Mouse (Mus musculus) mesoderm, embryonic 11.5 days (tissue): ENCODE measurements around the gene Krtap1-4.
"Not testable (repeated sequence)": the region's sequence is repeated elsewhere in the genome, so short reads cannot be mapped to it uniquely, and the experiment has no call there.

Source experiments
- DNase-seq: peaks from one replicate; pipeline ENCODE4 v3.0.0-alpha.2; 2012; ENCODE audit warnings: low read depth, low spot score

The Krtap1-4 gene

GRCm38 (mm10) chr11:99583245-99583704 is at the start of gene Krtap1-4:
TSS of gene Krtap1-4 (minus strand) at chr11:99583654.
- no peak for DNase-seq

- no peak for DNase-seq
Measured at GRCm38 (mm10) chr11:99630890-99631289, 47.4 kb upstream of the Krtap1-4 start.

GRCm38 (mm10) chr11:99628138-99628537 is 44.7 kb upstream of the Krtap1-4 start, which contains the start of gene Krtap4-1:
TSS of gene Krtap4-1 (minus strand) at chr11:99628238.
- DNase-seq, result no peak

GRCm38 (mm10) chr11:99620335-99620734 is 36.9 kb upstream of the Krtap1-4 start, which contains the start of gene Gm11562:
TSS of gene Gm11562 (minus strand) at chr11:99620435.
- no peak for DNase-seq

DNA sequence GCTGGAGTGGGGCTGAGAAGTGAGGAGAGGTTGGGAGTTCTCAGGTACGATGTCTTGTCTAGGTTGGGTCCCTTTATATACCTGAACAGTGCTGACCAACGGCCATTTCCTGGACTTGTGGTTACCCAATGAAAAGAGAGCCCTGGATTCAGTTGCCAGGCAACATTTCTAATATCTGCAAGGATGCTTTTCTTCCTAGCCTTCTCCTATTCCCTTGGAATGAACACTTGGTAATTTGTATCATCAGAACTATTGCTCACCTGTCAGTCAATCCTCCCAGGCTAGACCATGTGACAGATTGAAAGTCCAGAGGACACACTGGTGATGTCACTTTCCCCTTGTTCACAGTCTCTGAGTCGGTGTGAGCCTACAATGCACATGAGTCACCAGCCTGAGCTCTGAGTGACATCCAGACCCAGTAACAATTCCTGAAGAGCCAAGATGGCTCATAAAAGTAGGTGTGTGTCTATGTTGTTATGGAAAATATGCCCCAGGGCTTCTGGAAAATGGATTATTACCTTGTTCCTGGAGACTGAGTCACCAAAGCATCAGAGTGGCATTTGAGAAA is 31.4 kb upstream of the Krtap1-4 start, which contains the start of gene Krtap2-4:
Gene Krtap2-4 (minus strand): TSS at position 51 of the 568 bp plus-strand sequence.
- no peak for DNase-seq

GRCm38 (mm10) chr11:99610089-99610488 is 26.6 kb upstream of the Krtap1-4 start, which contains the start of gene Gm11937:
TSS of gene Gm11937 (minus strand) at chr11:99610189.
- DNase-seq, result not testable (repeated sequence)

- no peak for DNase-seq
Measured at GRCm38 (mm10) chr11:99609126-99609525, 25.7 kb upstream of the Krtap1-4 start.

- DNase-seq, result not testable (repeated sequence)
Measured at GRCm38 (mm10) chr11:99603208-99603607, 19.8 kb upstream of the Krtap1-4 start, which contains the start of gene Gm11938. TSS of gene Gm11938 (minus strand) at chr11:99603308.

DNA sequence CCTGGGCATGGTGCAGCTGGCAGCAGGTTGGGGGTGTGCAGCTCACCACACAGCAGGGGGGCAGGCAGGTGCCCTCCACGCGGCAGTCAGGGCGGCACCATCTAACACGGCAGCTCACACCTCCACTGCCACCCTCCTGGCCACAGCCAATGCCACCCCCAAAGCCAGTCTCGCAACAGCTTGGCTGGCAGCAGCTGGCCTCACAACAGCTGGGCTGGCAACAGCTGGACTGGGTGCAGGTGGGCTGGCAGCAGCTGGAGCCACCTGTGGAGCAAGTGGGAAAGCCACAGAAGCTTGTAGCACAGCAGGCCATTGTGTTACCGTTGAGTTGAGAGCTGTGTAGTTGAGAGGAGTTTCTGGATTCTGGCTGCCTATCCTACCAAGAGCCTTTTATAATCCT is 14.3 kb upstream of the Krtap1-4 start, which contains the start of gene Krtap9-3:
Gene Krtap9-3 (minus strand): TSS at position 364 of the 400 bp plus-strand sequence.
- not testable (repeated sequence) for DNase-seq

GRCm38 (mm10) chr11:99590981-99591380 is 7.5 kb upstream of the Krtap1-4 start, which contains the start of gene Krtap1-3:
TSS of gene Krtap1-3 (minus strand) at chr11:99591339.
- no peak for DNase-seq

DNA sequence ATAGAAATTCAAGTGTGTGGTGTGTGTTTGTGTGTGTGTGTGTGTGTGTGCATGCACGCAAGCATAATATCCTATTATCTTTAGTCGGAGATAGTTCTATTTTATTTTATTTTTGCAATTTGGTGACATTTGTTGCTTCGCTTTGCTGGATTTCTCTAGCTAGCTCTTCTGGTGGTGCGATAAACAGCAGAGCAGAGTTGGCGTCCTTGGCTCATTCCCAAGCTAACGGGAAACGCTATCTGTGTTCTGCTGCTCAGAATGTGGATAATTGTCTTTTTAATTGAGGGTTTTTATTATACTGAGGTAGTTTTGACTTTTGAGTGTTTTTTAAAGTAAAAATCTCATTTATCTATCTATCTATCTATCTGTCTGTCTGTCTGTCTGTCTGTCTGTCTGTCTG is 1.6 kb upstream of the Krtap1-4 start:
- DNase-seq, result no peak

DNA sequence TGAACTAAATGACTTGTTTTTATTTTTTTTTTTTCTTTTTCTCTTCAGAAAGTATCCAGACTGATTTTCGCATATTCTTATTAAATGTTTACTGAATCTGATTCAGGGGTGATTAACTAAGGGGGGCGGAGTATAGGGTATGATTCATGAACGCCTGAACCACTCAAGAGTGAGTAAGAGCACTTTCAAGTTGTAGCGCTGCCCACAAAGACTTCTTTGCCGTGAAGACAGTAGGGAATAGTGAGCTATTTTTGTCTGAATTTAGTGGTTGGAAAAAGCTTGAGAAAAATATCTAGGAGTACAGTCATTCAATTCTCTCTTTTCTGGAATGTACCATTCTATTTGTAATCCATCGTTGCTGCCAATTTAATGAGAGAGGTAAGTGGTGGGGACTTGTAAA is 1.9 kb downstream of the Krtap1-4 start:
- DNase-seq, result no peak

- no peak for DNase-seq
Measured at GRCm38 (mm10) chr11:99581051-99581450, 2.4 kb downstream of the Krtap1-4 start.

DNA sequence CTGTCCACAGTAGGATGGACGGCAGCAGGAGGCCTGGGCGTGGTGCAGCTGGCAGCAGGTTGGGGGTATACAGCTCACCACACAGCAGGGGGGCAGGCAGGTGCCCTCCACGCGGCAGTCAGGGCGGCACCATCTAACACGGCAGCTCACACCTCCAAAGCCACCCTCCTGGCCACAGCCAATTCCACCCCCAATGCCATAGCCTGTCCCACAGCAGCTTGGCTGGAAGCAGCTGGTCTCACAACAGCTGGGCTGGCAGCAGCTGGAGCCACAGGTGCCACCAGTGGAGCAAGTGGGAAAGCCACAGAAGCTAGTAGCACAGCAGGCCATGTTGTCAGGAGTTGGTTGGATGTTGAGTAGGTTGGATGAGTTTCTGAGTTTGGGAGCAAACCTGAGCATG is 2.8 kb downstream of the Krtap1-4 start, which contains the start of gene Krtap1-5:
Gene Krtap1-5 (minus strand): TSS at position 381 of the 400 bp plus-strand sequence.
- no peak for DNase-seq

DNA sequence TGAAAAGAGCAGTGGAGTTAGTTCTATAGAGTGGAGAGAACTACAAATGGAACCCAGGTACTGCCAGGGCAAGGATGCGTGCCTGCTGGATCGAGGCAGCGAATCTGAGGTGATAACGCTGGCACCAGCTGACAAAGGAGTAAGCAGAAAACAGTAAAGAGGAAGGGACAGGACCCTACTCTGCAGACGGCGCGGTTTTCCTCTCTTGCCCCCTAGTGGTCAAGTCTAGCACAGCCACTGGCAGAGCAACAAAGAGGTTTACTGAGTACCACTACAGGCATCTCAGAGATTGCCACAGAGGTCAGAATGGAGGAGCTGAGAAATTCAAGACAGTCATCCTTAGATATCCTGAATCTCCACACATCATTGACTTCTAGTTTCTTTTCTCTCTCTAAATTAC is 9.3 kb downstream of the Krtap1-4 start:
- DNase-seq, result peak; percentile 79

- DNase-seq, result no peak
Measured at GRCm38 (mm10) chr11:99573164-99573563, 10.3 kb downstream of the Krtap1-4 start.

DNA sequence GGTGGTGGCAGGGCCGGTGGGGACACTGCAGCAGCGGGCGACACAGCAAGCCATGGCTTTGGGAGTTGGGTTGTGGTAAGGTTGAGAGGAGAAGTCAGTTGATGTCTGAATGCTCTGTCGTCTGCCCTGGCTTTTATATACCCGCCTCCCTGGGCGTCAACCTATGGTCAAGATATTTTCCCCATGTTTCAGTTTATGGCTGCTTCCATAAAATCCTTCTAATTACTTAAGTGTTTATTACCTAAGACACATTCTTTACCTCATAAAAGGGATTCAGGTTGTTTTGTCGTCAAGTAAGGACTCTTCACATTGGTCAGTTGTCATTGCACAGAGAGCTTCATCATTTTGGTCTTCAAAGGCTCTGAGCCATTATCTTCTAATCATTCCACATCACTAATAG is 16.9 kb downstream of the Krtap1-4 start, which contains the start of gene Krtap3-1:
Gene Krtap3-1 (minus strand): TSS at position 101 of the 400 bp plus-strand sequence.
- no peak for DNase-seq

DNA sequence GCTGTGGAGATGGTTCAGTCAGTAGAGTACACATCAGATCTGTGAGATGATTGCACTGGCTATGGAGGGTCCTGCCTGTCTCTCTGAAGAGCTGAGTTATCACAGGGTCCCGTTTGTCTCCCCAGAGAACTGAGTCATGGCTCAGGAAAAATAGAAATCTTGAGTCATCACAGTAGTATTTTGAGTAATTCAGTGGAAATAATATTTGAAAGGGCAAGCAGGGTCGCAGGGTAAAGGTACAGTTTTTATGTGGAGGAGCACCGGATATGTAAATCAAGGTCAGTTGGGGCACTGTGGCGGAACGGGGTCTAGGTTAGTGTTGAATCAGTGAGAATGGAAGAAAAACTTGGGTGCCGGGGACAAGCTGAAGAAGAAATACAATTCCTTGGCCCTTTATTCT is 20.9 kb downstream of the Krtap1-4 start:
- DNase-seq, result no peak

GRCm38 (mm10) chr11:99559366-99559765 is 24.1 kb downstream of the Krtap1-4 start, which contains the start of gene Gm11939:
TSS of gene Gm11939 (minus strand) at chr11:99559466.
- no peak for DNase-seq

DNA sequence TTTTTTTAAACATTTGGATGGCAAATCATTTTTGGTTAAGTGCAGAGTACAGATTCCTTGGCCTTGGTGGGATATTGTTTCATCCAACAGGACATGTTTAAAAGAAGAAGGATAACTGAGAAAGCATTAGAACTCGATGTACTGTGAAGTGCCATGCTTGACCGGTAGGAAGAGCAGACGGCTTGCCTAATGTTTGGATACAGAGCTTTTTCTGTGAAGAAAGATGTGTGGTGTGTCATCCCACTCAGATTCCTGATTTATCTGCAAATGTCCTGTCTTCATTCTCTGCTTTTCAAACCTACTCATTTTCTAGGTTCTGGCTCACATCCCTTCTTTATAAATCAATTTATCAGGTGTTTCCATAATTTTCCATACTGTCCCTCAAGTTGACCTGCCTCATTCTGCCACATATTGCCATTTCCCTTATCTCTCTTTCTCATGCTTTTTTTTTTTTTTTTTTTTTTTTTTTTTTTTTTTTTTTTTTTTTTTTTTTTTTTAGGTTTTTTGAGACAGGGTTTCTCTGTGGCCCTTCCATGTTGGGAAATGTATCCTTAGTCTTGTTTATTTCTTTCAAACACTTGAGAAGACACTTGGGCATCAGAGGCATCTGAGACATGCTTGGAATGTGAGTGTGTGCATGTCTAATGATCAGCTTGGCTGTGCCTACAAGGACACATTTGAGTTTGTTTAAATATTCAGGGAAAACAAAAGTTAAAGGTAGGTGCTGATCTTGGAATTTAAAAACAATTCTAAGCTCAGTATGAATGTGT is 25.3 kb downstream of the Krtap1-4 start:
- no peak for DNase-seq

DNA sequence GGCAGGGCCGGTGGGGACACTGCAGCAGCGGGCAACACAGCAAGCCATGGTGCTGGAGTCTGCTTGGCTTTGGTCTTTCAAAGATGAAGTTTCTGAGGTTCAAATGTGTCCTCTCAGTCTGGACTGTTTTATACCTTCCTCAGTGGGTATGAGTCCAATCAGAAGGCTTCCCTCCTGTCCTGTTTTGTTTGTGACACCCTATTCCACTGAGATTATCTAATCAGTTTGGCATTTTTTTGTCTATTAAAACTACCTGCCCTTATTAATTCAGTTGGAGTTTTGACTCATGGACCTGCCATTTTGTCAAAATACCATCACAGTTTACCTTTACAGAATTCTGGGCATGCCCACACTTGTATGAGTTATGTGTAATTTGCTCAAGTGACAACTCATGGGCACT is 26.7 kb downstream of the Krtap1-4 start, which contains the start of gene Krtap3-2:
Gene Krtap3-2 (minus strand): TSS at position 101 of the 400 bp plus-strand sequence.
- DNase-seq, result no peak

GRCm38 (mm10) chr11:99556195-99556594 is 27.3 kb downstream of the Krtap1-4 start:
- DNase-seq, result no peak
